Mouse (Mus musculus) erythroblast, adult 5-6 weeks (primary cell): ENCODE results near the gene Epb41l4b. TPM values are rescaled to one million over a fixed set of nuclear protein-coding genes. Genes with fewer than 3 reads are reported as not detected.

Source experiments
- ATAC-seq: replicated peaks from 2 replicates; pipeline ENCODE4 v1.8.0; 2016; ENCODE audit warnings: moderate number of reproducible peaks, mild to moderate bottlenecking, moderate TSS enrichment, inconsistent platforms; ENCODE audit not compliant: poor library complexity, low FRiP score, severe bottlenecking
- total RNA-seq, 2 experiments: library from RNA; stranded (forward) in 1 of 2; stranded (reverse) in 1 of 2; fragments of 150-400 nt in 1 of 2; fragments of 200-764, 138-1000 nt in 1 of 2; gene quantifications; 2 replicates each; pipeline versions ENCODE4 v1.2.3 to v1.2.4; 2015 to 2017; ENCODE audit warnings: low replicate concordance in 2 of 2

Gene Epb41l4b
- total RNA-seq, 2 experiments from 2014 or later: 3.9 TPM; not detected in 1

DNA sequence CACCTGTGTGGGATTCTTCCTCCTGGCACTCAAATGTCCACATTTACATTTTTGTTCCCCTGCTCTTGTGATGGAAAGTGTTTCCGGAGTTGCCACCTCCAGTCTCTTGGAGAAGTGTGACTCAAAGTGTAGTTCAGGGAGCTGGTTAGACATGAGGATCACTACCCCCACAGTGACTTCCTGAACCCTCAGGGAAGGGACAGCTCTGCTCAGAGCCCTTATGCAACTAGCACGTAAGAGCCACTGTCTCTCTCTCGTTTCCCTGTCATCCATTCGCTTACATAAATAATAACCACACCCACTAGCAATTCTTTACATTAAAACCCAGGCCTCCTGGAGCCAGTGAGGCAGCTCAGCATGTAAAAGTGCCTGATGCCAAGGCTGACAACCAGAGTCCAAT, 111.8 kb downstream of the Epb41l4b start:
- no peak for ATAC-seq

DNA sequence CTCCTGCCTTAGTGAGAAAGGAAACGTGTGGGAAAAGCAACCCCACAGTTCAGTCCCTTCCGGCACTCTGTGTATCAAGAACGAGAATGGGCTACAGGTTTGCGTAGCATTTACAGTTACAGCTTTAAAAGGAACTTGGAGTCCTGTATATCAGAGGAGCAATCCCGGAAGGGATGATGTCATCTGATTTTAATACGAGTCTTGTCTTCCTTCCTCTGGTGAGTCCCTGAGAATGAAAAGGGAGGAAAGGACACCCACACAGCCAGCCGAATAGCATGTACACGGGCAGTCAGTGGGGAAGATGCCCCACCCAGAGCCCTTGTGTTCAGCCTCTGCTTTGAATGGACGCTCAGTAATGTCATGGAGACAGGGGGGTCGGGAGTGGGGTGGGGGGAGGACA, 115.3 kb downstream of the Epb41l4b start:
- ATAC-seq: no peak

DNA sequence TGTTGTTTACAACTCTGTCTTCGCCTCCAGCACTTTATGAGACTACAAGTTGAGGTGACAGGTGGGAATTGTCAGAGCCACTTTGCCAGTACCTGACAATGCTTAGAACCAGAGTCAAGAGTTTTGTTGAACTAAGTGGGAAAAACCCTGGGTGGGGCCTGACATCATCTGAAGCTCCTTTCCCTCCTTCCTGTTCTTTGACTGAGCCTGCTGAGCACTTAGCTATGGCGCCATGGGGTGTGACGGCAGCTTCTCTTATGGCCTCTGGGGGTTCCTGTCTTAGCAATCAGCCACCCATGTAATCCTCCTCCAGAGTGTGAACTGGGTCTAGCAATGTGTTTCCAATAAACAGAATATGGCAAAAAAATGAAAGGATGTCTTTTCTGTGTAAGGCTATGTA, 119.7 kb downstream of the Epb41l4b start:
- no peak for ATAC-seq

DNA sequence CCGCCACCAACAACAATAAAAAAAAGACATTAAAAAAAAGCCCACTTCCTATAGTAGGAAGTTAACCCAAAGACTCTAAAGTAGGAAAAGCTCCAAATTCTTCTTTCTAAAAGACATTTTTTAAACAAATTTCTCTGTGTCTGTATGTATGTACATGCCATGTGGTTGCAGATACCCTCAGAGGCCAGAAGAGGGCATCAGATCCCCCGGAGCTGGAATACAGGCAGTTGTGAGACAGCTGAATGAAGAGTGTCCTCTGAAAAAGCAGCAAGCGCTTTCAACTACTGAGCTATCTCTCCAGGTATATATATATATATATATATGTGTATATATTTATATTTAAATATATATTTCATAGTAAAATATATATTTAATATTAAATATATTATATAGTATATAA, 121.9 kb downstream of the Epb41l4b start:
- no peak for ATAC-seq

DNA sequence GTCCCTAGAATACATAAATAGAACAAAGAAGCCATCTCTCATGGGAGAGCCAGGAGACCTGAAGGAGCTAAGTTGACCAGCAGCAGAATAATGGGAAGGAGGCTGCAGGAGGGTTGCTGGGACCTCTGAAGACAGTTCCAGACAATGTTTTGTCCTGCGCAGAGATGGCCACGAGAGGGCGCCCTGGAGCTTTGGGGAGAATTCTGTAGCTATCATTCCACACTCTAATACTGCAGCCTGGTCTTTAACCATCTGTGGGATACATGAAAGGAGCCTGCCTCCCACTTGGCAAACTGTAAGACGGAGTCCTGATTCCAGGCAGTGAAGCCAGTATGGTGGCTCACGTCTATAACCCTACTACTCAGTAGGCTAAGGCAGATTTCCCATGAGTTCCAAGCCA, 126.0 kb downstream of the Epb41l4b start:
- no peak; the same call in 1 of the 2 replicates for ATAC-seq

DNA sequence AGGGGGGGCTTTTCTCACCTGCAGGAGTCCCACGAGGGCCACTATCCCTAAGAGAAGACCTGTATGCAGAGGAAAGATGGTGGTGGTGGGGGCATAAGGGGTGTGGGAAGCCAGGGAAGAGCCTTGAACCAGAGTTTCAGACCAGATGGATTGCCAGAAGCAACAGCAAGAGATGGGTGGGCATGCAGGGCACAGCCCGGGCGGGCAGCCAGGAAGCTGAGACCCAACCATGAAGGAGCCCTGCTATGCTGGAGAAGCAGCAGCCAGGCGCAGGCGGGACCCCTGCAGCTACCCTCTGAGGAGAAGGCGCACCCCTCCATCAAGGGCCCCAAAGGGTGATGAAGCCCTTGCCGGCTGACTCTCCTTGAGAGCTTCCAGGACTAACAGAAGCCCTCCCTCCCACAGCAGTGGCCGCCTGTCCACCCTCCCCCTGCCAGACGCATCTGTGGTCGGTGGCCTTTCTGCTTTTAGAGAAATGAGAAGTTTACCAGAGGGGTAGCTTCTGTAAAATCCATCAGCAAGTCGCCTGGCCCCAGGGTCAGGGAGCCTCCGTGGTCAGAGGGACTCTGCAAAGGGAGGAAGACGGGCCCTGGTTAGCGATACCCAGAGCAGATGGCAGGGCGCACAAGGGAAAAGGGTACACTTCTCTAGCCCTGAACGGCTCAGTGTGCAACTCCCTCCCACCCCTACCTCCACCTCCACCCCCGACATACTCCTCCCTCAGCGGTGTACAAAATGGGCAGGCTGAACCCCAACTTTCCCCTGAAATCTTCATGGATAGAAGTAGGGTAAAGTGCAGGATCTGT, 126.7 kb downstream of the Epb41l4b start:
- no peak for ATAC-seq

DNA sequence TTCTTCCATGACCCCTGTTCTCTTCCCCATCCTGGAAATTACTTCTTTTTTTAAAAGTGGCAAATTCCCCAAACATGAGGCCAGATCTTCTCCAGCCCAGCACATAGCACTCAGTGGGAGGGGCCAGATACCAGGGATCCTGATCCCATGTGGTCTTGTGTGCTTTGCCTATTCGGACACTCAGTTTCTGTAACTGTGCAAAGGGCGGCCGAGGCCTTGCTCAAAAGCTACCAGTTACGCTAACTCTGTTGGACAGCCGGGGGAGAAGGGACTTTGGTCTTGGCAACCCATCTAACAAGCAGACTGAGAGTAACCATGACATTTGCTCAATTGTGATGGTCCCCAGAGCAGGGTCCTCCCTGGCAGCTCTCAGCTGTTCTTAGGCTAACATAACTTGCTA, 128.2 kb downstream of the Epb41l4b start:
- ATAC-seq: no peak

DNA sequence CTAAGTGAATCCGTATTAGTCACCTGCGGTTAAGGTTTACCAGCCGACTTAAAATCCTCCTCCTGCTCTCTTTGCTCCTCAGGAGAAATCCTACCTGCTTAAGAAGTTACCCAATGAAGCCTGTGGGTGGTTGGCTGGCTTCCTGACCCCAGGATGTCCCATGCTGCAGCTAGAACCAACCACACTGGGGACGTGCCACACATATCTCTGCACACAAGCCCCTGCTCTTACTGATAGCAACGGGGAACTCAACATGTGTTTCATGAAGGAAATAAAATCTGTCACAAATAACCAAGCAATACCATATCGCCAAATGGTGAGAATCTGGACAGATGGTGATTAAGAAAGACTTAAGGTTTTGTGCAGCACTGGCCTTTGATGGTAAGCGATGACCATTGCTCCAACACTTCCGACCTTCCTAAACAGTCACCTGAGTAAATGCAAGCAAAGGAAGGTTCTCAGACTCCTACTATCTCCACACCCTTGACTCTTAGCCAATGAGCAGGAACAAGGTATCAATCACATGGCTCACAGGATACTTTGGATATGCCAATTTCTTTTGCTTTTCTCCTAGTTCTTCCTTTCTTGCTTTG, 131.7 kb downstream of the Epb41l4b start:
- no peak for ATAC-seq

DNA sequence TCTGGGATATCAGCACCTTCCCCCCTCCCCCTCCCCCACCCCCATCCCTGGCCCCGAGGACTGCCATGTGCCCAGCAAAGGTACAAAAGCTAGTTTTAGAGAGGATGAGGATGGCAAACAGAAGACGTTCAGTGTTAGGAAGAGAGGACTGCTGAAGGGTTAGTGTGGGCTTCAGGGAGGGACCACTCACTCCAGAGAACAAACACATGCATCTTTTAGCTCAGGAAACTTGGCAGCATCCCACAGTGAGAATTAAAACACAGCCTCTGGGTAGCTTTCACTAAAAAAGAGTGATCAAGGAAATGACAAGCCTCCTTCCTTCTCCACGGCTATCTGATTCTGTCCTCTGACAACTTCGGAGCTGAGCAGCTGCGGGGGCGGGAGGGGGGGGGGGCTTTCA, 132.3 kb downstream of the Epb41l4b start:
- ATAC-seq: no peak

DNA sequence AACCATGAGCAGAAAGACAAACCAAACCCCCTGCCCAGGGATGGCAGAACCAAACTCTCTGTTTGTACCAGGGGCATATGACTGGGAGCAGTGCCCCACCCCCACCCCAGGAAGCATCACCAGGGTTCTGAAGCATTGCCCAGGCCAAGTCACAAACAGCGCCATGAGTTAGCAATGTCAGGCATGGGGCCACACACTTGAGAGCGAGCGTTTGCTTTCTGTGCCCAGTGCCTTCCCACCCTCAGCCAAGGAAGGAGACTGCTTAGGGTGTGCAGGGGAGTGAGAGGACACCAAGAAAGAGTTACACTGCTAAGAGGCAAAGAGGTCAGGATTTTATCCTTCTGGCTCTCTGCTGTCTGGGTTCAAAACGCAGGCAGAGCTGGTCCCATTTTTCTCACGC, 132.8 kb downstream of the Epb41l4b start:
- ATAC-seq: no peak

DNA sequence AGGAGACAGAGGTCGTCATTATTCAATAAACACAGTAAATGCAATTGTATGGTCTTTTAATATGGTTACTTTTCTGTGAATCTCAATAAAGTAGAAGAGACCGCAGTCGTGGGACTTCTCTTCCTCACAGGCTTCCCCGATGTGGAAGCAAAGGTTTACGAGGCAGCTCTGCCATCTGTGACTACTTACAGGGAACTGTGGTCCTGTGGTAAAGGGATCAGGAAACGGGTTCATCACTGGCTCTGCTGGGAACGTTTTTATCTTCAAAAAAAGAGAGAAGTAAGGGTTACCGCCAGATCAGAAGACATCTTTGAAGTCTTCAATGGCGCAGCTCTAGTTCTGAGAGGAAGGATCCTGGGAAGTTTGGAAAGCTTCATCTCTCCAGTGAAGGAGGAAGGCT, 135.5 kb downstream of the Epb41l4b start:
- no peak for ATAC-seq

DNA sequence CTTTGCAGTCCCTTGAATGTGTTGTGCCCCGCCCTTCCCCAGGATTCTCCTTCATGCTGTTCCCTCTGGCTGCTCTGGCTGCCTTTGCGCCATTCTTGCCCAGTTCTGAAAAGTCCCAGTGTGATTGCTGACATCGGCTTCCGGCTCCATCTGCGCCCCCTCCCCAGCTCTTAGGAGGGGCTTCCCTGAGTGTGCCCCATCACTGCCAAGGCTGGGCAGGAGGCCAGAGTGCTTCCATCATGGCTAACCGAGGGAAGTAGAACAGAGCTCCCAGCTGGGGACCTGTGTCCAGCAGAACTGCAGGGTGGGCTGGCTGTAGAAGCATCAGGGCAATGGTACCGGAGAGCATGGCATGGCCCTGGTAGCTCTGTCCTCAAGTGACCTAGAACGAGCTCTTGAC, 138.2 kb downstream of the Epb41l4b start:
- ATAC-seq: no peak

DNA sequence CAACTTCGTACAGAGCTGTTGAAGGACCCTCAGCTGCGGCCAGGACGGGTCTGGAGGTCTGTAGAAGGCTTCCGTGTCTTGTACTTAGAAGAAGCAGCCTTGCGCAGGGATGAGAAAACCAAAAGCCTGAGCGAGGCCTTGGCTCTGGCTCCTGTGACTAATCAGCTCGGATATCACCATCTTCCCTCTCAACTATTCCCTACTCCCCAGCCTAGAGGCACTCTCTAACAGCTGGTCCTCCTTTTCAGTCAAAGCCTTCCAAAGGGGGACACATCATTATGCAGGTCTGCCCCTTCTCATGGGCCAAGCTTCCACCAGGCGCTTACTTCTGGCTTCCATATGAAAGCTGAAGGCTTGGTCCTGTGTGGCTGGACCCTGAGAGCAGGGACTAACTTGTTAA, 139.4 kb downstream of the Epb41l4b start:
- ATAC-seq: no peak

DNA sequence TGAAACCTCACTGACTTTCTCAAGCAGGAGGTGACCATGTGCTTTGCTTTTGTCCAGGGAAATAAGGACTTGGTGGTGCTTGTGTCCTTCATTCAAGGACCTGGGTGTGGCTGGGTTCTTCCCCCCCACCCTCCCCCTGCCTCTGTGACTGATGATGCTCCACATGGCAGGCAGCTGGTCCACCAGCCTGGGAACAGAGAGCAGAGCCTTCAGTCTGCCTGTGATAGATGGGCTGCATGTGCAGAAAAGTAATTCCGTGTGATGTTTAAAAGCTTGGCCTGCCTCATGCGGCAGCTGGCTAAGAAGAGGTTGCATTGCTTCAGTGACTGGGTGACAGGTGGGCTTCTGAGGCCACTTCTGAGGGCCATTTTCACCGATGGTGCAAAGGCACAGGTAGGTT, 140.5 kb downstream of the Epb41l4b start:
- no peak for ATAC-seq

DNA sequence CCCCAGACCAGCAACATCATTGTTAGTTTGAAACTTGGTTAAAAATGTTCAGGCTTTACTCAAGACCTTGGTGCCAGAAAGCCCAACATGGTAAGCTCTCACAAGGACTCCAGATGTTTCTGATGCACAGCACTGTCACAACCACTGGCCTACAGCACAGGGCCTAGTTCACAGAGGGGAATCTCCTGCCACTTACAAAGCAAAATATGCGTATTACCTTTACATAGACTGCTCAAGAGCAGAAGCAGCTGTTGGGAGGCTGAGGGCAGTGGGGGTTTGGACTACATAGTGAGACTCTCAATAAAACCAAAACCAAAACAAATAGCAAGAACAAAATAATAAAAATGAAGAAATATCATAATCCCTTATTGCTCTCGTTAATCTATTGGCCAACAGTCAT, 141.8 kb downstream of the Epb41l4b start:
- ATAC-seq: no peak

DNA sequence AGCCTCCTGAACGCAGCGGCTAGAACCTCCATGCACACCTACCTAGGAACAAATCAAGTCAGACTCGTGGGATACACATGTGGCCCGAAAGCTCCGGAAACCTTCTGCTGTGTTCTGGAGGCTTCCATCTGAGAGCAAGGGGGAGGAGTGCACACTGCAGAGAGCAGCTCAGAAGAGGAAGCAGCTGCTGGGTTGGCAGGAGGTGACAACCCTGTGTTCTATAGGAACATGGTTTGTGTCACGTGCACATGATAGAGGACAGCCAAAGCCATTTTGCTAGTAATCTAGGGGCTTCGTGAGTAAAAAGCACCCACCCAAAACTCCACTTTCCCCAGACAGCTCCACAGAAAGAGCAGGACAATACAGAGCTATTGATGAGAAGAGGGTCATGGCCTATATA, 149.9 kb downstream of the Epb41l4b start:
- no peak for ATAC-seq

DNA sequence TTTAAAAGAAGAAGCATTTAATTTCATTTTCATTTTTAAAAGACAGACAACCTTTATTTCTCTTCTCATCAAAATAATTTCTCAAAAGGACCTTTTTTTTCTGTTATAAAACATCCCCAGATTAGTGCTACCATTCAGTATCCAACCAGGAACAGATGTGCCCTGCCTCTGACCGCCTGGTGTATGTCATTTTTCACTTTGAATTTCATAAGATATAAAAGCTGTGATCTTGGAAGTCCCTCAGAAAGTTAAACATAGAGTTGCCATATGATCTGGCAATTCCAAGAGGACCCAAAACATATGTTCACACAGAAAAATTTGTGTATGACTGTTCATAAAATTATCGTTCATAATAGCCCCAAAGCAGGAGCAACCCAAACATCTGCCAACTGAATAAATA, 151.3 kb downstream of the Epb41l4b start:
- no peak for ATAC-seq

DNA sequence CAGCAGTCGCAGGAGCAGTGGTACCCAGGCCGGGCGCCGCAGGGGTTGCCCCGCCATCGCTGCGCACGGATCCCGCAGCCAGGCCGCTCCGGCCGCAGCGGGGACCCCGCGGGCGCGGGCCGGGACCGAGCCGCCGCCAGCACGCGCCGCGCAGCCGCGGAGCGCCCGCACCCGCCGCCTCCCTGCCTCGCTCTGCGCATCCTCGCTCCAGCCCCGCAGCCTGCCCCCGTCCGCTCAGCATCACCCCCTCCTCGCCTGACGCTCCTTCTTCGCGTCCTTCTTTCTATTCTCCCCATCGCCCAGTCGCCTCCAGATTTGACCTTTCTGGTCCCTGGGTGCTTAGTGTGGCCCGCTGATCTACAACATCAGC, 153.0 kb downstream of the Epb41l4b start, which contains the start of gene Frrs1l:
Gene Frrs1l (minus strand): TSS at position 177 of the 370 bp plus-strand sequence.
- ATAC-seq: no peak

DNA sequence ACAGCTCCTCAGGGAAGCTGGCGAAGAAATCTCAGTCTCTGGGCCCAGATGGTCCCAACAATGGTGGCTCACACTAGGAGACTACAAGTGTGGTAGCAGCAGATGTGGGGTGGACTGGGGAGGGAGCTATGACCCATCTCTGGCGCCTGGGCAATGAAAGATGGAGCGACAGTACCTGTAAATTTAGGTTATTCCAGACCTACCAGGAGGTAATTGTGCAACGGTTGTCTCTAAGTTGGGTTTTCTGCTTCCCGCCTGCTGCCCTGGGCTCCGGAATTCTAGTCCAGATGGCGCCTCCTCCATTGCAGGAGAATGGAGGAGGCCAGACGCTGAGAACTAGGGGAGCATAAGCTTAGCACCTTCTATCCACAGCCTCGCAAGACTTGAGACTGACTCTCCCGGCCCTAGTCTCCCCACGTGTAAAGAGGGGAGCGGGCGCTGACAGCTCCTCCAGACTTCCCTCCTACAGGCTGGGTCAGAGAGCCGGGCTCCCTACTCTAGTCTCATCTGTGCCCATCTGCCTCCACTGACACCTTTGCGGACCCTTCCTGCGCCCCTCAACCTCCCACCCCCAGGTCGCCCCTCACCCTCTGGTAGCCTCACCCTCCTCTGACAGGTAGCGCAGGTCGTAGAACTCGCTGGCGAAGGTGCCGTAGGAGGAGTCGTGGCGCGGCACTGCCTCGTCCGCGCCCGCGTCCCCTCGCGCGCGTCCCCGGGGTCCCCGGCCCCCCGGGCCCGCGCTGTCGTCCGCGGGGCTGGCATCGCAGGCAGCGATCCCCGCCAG, 153.6 kb downstream of the Epb41l4b start:
- no peak for ATAC-seq

DNA sequence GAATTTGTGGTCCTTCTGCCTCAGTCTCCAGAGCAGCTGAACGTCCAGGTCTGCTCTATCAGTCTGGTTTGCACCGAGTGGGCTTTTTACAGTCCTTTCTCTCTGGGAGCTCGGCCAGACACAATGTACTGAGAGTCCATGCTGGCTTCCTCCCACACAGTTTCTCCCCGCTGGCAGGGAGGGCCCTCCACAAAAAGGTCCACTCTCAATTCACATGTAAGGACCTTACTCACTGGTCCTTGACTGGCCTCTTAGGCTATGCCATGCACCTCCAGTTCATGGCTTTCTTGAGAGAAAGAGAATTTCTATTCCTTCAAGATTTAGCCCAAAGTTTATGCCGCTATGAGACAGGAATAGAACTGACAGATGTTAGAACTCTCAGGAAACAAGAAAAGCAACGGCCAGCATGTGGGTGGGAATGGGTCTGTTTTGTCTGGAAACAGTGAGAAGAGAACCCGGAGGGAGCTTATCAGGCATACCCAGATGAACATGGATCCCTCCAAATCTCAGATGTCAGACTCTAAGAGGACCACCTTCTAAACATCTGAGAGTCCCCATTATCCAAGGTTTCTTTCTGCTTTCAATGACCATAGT, 177.6 kb downstream of the Epb41l4b start:
- ATAC-seq: no peak

DNA sequence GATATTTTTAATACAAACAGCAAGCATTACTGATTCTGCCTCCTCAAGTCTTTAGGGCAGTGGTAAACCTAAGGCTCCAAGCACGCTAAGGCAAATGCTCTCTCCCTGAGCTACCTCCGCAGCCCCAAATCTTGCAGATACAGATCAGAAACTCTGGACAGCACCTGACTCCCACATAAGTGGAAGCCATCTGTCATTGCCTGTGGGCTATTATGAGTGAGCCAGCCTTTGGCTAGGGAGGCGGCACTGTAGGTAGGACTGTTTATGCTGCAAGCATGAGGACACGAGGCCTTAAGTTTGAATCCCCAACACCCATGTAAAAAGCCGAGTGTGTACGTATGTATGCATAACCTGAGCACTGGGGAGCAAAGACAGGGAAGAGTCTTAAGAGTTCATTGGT, 179.6 kb downstream of the Epb41l4b start:
- ATAC-seq: no peak
